Mouse (Mus musculus) E14TG2a.4 (cell line): ENCODE data around the gene Mark1.

ENCODE experiments used
- H3K27me3 ChIP-seq: 2 replicates; pipeline ENCODE4 v1.6.1; 2014; ENCODE audit warnings: low read length, control low read depth; ENCODE audit not compliant: insufficient read depth
- H3K36me3 ChIP-seq: 2 replicates; pipeline ENCODE4 v1.6.1; 2014; ENCODE audit warnings: low read length, control low read depth; ENCODE audit not compliant: insufficient read depth
- H3K4me1 ChIP-seq: replicated peaks from 2 replicates; pipeline ENCODE4 v1.6.1; 2014; ENCODE audit warnings: low read depth, low read length, control low read depth
- H3K4me3 ChIP-seq: replicated peaks from 2 replicates; pipeline ENCODE4 v1.5.1; 2014; ENCODE audit warnings: mild to moderate bottlenecking, low read length
- H3K9me3 ChIP-seq: 2 replicates; pipeline ENCODE4 v1.6.1; 2014; ENCODE audit warnings: low read length, control low read depth
- CTCF ChIP-seq: conservative IDR thresholded peaks from 2 replicates; pipeline ENCODE4 v1.5.1; 2014; ENCODE audit warnings: low read length
- NANOG ChIP-seq: IDR thresholded peaks from 2 replicates; pipeline ENCODE4 v1.6.1; 2014; ENCODE audit warnings: borderline replicate concordance, low read length, mixed read lengths
- POU5F1 ChIP-seq: IDR thresholded peaks from 2 replicates; pipeline ENCODE4 v1.6.1; 2014; ENCODE audit warnings: low read length, borderline replicate concordance

Gene Mark1

GRCm38 (mm10) chr1:184877306-184877705 lies 122.1 kb downstream of the Mark1 start:
- TF ChIP-seq POU5F1 (no peak), CTCF (no peak), NANOG (no peak)
- H3K4me3 ChIP-seq: no peak overlapping the region

GRCm38 (mm10) chr1:184873910-184874309 lies 125.5 kb downstream of the Mark1 start:
- Histone ChIP-seq H3K9me3 (no peaks in the 10 kb centered on the region), H3K4me3 (no peak overlapping the region), H3K36me3 (no peaks in the 10 kb centered on the region), H3K27me3 (peaks cover 58% of the 10 kb centered on the region), H3K4me1 (peaks cover 8% of the 10 kb centered on the region)
- no peak for TF ChIP-seq NANOG
- TF ChIP-seq CTCF: no peak
- TF ChIP-seq POU5F1: no peak

More at GRCm38 (mm10) chr1:184877306-184877705, 122.1 kb downstream of the Mark1 start:
- H3K4me1 ChIP-seq: peaks cover 20% of the 10 kb centered on the region
- peaks cover 70% of the 10 kb centered on the region for H3K27me3 ChIP-seq
- no peaks in the 10 kb centered on the region for H3K9me3 ChIP-seq
- H3K36me3 ChIP-seq: no peaks in the 10 kb centered on the region

GRCm38 (mm10) chr1:184872069-184872819 lies 127.1 kb downstream of the Mark1 start:
- Histone ChIP-seq H3K4me1 (peaks cover 8% of the 10 kb centered on the region), H3K27me3 (peaks cover 45% of the 10 kb centered on the region), H3K4me3 (no peak overlapping the region), H3K36me3 (no peaks in the 10 kb centered on the region), H3K9me3 (no peaks in the 10 kb centered on the region)
- TF ChIP-seq CTCF: no peak
- no peak for TF ChIP-seq NANOG
- TF ChIP-seq POU5F1: no peak

- Histone ChIP-seq H3K27me3 (peaks cover 41% of the 10 kb centered on the region), H3K9me3 (no peaks in the 10 kb centered on the region), H3K4me3 (no peak overlapping the region), H3K4me1 (peaks cover 8% of the 10 kb centered on the region), H3K36me3 (no peaks in the 10 kb centered on the region)
- no peak for TF ChIP-seq CTCF
- TF ChIP-seq NANOG: no peak
- no peak for TF ChIP-seq POU5F1
These were observed 127.9 kb downstream of the Mark1 start for GRCm38 (mm10) chr1:184871506-184871905.

GRCm38 (mm10) chr1:184870646-184871385 lies 128.6 kb downstream of the Mark1 start:
- Histone ChIP-seq H3K4me3 (no peak overlapping the region), H3K9me3 (no peaks in the 10 kb centered on the region), H3K4me1 (peaks cover 8% of the 10 kb centered on the region), H3K27me3 (peaks cover 40% of the 10 kb centered on the region), H3K36me3 (no peaks in the 10 kb centered on the region)
- TF ChIP-seq CTCF (no peak), POU5F1 (no peak), NANOG (no peak)

- no peaks in the 10 kb centered on the region for H3K36me3 ChIP-seq
- H3K4me3 ChIP-seq: no peak overlapping the region
- peaks cover 8% of the 10 kb centered on the region for H3K4me1 ChIP-seq
- peaks cover 34% of the 10 kb centered on the region for H3K27me3 ChIP-seq
- no peak for TF ChIP-seq POU5F1
- no peak for TF ChIP-seq NANOG
- TF ChIP-seq CTCF: no peak
- H3K9me3 ChIP-seq: no peaks in the 10 kb centered on the region
These were observed 129.3 kb downstream of the Mark1 start for GRCm38 (mm10) chr1:184869939-184870565.

- no peaks in the 10 kb centered on the region for H3K36me3 ChIP-seq
- H3K4me3 ChIP-seq: no peak overlapping the region
- H3K27me3 ChIP-seq: peaks cover 22% of the 10 kb centered on the region
- no peak for TF ChIP-seq POU5F1
- no peak for TF ChIP-seq CTCF
- TF ChIP-seq NANOG: no peak
- no peaks in the 10 kb centered on the region for H3K9me3 ChIP-seq
- H3K4me1 ChIP-seq: peaks cover 9% of the 10 kb centered on the region
These were observed 131.7 kb downstream of the Mark1 start for GRCm38 (mm10) chr1:184867640-184868120.

GRCm38 (mm10) chr1:184864381-184864801 lies 135.0 kb downstream of the Mark1 start:
- H3K4me3 ChIP-seq: no peak overlapping the region
- no peaks in the 10 kb centered on the region for H3K36me3 ChIP-seq
- no peak for TF ChIP-seq CTCF
- no peak for TF ChIP-seq POU5F1
- TF ChIP-seq NANOG: no peak
- peaks cover 17% of the 10 kb centered on the region; the same call in 1 of the 2 replicates for H3K27me3 ChIP-seq
- no peaks in the 10 kb centered on the region for H3K9me3 ChIP-seq
- H3K4me1 ChIP-seq: peaks cover 10% of the 10 kb centered on the region
